Mouse (Mus musculus): ENCODE measurements around the gene Chl1.

- TF ChIP-seq POLR2A (IDR thresholded peaks at IDR 0.05; ENCODE audit: extremely low read depth, insufficient read depth, low read length) (no peak), CTCF (IDR thresholded peaks at IDR 0.05; ENCODE audit: extremely low read depth, insufficient read depth, low read length) (no peak)
Measured at GRCm38 (mm10) chr6:103543753-103544152, 33.4 kb downstream of the Chl1 start.
